Mouse (Mus musculus) liver, embryonic 11.5 days (tissue): ENCODE data around the gene Armh3. TPM values are rescaled to one million over a fixed set of nuclear protein-coding genes. Genes with fewer than 3 reads are reported as not detected.
"Not testable (repeated sequence)": the region's sequence is repeated elsewhere in the genome, so short reads cannot be mapped to it uniquely, and the experiment has no call there.

Source experiments
- ATAC-seq: fragments of 200-750 bp; cut with Nextera tagmentation; replicated peaks from 2 replicates; pipeline ENCODE4 v1.8.0; 2017; ENCODE audit warnings: moderate number of reproducible peaks, mild to moderate bottlenecking, moderate TSS enrichment, moderate library complexity; ENCODE audit not compliant: low FRiP score
- DNase-seq: peaks from one replicate; pipeline ENCODE4 v3.0.0-alpha.2; 2017; ENCODE audit warnings: low spot score
- H3K27ac ChIP-seq: fragments of 300-500 bp; sonication (generic); 2 replicates; pipeline ENCODE4 v1.5.1; 2014; ENCODE audit warnings: mild to moderate bottlenecking, low read depth, low read length, control low read depth
- H3K27me3 ChIP-seq: fragments of 300-500 bp; sonication (generic); replicated peaks from 2 replicates; pipeline ENCODE4 v1.6.1; 2014; ENCODE audit warnings: low read length, mixed read lengths; ENCODE audit not compliant: control insufficient read depth, insufficient read depth
- H3K36me3 ChIP-seq: fragments of 300-500 bp; sonication (generic); 2 replicates; pipeline ENCODE4 v1.6.1; 2014; ENCODE audit warnings: mild to moderate bottlenecking, low read length, moderate library complexity, mixed read lengths; ENCODE audit not compliant: control insufficient read depth, insufficient read depth
- H3K4me1 ChIP-seq: fragments of 300-500 bp; sonication (generic); replicated peaks from 2 replicates; pipeline ENCODE4 v1.6.1; 2014; ENCODE audit warnings: low read length, mixed read lengths; ENCODE audit not compliant: control insufficient read depth, insufficient read depth
- H3K4me2 ChIP-seq: fragments of 300-500 bp; sonication (generic); 2 replicates; pipeline ENCODE4 v1.6.1; 2014; ENCODE audit warnings: mild to moderate bottlenecking, control low read depth, moderate library complexity
- H3K4me3 ChIP-seq: fragments of 300-500 bp; sonication (generic); 2 replicates; pipeline ENCODE4 v1.5.1; 2014; ENCODE audit warnings: low read depth, low read length, control low read depth
- H3K9ac ChIP-seq: fragments of 300-500 bp; sonication (generic); 2 replicates; pipeline ENCODE4 v1.6.1; 2014; ENCODE audit warnings: low read depth, low read length, control low read depth
- H3K9me3 ChIP-seq: fragments of 300-500 bp; sonication (generic); 2 replicates; pipeline ENCODE4 v1.6.1; 2016; ENCODE audit warnings: low read length, inconsistent platforms, mixed read lengths; ENCODE audit not compliant: control insufficient read depth
- WGBS: fragments of 180-500 bp; shearing (Covaris S2); extraction: QIAGEN DNeasy Blood & Tissue Kit; methylation state at CpG from one replicate; pipeline ENCODE4 v1.1.7; 2014; 5-methylcytosine and 5-hydroxymethylcytosine counted together
- polyA plus RNA-seq: library from polyadenylated mRNA; unstranded; fragments of >200 nt; fragmentation: Nextera tagmentation; extraction: Ambion mirVana; gene quantifications from 2 replicates; pipeline ENCODE4 v1.2.1, GENCODE M21; 2014

Armh3 gene
- polyA plus RNA-seq, 1 experiment from 2014 or later = 9.2 TPM

DNA sequence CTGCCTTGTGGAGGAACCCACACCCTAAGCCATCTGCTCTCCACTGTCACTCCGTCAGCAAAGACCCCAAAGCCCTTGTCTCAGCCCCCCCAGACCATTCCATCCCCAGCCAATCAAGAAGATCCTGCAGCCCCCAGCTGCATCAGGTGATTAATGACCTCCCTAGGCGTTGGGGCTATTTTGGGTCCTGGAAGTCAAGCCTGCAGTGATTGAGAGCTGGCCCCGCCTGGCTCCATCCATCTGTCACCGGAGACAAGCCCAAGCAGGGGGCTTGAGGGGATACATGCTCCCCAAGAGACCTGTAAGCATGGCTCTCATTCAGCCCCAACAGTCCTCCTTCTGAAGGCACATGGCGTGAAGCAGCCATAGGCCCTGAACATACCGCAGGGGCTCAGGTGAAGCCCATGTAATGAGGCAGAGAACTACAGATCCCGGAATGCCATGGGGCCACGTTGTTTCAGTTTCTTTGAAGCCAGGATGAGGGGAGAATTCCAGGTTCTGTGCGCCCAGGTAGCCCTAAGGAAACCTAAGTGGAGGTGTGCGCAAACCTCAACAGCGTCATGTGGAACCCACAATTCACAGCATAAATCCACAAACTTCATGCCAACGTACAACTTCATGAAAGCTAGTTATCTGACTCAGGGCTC is 187.1 kb downstream of the Armh3 start:
- 54% methylated on average over 12 of the region's 12 CpGs for WGBS
- Histone ChIP-seq H3K27me3 (peaks cover 23% of the 10 kb centered on the region), H3K4me3 (no peak overlapping the region), H3K9ac (no peak overlapping the region), H3K27ac (no peak overlapping the region), H3K9me3 (no peaks in the 10 kb centered on the region), H3K36me3 (no peaks in the 10 kb centered on the region), H3K4me1 (peaks cover 16% of the 10 kb centered on the region), H3K4me2 (no peak overlapping the region)
- ATAC-seq = no peak
- DNase-seq = no peak

DNA sequence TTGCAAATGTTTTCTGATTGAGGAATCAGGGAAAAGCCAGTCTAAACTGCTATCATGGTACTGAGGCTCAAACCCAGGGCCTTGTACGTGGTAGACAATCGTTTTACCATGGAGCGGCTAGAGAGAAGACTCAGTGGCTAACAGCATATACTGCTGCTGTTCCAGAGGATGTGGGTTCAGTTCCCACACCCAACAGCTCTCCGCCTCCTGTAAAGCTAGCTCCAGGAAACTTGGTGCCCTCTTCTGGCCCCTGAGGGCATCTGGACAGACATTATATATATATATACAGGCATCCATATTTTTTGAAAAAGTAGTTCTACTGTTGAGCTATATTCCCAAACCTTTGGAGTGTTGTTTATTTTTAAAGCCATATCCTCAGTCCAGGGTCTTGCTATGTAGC is 190.6 kb downstream of the Armh3 start:
- Histone ChIP-seq H3K9me3 (no peaks in the 10 kb centered on the region), H3K27me3 (0 out of 2 replicates have a peak, but pooled peaks cover 6% of the 10 kb centered on the region), H3K36me3 (no peaks in the 10 kb centered on the region), H3K4me1 (peaks cover 27% of the 10 kb centered on the region), H3K9ac (no peak overlapping the region), H3K27ac (no peak overlapping the region), H3K4me3 (no peak overlapping the region), H3K4me2 (no peak overlapping the region)
- 86% methylated on average over 4 of the region's 4 CpGs for WGBS
- DNase-seq = no peak
- no peak for ATAC-seq

DNA sequence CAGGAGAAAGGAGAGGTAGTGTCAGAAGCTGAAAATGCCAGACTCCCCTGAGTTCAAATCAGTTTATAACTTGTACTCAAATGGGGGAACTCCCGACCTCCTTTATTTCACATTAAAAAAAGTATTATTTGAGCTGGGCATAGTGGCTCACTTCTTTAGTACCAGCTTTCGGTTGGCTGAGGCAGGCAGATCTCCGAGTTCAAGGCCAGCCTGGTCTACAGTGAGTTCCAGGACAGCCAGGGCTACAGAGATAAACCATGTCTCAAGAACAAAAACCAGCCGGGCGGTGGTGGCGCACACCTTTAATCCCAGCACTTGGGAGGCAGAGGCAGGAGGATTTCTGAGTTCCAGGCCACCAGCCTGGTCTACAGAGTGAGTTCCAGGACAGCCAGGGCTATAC is 192.5 kb downstream of the Armh3 start:
- H3K36me3 ChIP-seq, H3K9ac ChIP-seq, H3K27me3 ChIP-seq, DNase-seq, H3K27ac ChIP-seq, H3K4me3 ChIP-seq, ATAC-seq, H3K4me2 ChIP-seq, H3K9me3 ChIP-seq: not testable (repeated sequence)
- H3K4me1 ChIP-seq = peaks cover 22% of the 10 kb centered on the region
- WGBS = 89% methylated on average over 6 of the region's 6 CpGs

DNA sequence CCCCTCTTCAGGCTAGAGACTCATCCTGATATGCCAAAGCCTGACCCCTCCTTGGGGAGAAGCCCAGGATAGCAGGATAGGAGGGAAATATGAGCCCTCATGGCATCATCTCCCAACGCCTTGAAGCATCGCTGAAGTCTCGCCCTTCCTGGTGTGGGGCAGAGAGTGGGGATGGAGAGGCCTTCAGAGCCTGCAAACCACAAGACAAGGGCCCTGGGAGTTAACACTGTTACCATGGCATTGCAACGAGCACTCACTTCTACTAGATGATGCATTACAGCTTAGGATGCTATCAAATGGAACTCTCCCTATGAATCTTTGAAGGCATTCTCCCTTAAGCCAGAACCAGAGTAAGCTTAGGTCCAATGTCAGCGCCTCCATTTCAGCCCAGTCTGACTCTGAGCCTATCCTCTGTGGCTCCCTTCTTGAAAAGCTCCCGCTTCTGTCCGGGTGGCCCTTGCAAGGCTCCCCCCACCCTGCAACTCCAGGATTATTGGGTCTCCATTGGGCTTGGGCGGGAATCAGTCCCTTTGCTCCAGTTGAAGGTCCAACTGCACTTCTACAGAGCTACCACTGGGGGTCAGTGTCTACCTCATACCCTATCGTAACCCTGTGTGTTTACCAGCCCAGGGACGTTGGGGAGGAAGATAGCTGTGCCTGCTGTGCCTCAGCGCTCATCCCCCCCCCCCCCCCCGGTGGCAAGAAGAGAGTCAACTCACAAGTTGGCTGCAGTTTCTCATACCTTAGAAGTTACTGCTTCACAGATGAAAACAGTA is 193.5 kb downstream of the Armh3 start:
- H3K4me2 ChIP-seq = peak overlapping the region; percentile 24; the same call in 1 of the 2 replicates
- DNase-seq = peak; percentile 52
- H3K36me3 ChIP-seq = no peaks in the 10 kb centered on the region
- H3K4me1 ChIP-seq = peaks cover 22% of the 10 kb centered on the region
- no peak overlapping the region for H3K4me3 ChIP-seq
- no peaks in the 10 kb centered on the region for H3K9me3 ChIP-seq
- 21% methylated on average over 12 of the region's 12 CpGs for WGBS
- no peak overlapping the region for H3K9ac ChIP-seq
- no peaks in the 10 kb centered on the region for H3K27me3 ChIP-seq
- no peak overlapping the region for H3K27ac ChIP-seq
- peak; percentile 58 for ATAC-seq

DNA sequence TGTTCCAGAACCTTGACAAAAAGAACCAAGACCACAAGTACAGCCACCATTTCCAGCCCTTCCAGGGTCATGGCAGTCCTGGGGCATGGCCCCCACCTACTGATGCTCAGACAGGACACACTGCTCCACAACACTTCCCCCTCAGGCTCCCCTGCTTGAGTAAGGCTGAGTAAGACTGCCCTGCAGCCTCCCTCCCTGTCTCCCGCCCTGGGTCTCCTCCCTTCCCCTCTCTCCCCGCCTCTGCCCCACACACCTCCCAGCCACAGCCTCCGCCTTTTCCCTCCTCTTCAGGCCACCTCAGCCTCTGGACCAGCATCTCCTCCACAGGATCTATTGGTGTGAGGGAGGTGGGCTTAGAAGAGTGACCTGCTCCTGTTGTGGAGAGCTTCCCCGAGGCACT is 194.9 kb downstream of the Armh3 start:
- 28% methylated on average over 4 of the region's 4 CpGs for WGBS
- no peaks in the 10 kb centered on the region for H3K9me3 ChIP-seq
- DNase-seq (no peak), ATAC-seq (0 out of 2 replicates have a peak, but pooled peaks have one; percentile 52)
- H3K27me3 ChIP-seq = no peaks in the 10 kb centered on the region
- peak overlapping the region; percentile 23; the same call in 1 of the 2 replicates for H3K9ac ChIP-seq
- H3K4me1 ChIP-seq = peaks cover 22% of the 10 kb centered on the region
- no peak overlapping the region for H3K4me3 ChIP-seq
- no peaks in the 10 kb centered on the region for H3K36me3 ChIP-seq
- no peak overlapping the region; the same call in 1 of the 2 replicates for H3K27ac ChIP-seq
- peak overlapping the region; percentile 54 for H3K4me2 ChIP-seq

DNA sequence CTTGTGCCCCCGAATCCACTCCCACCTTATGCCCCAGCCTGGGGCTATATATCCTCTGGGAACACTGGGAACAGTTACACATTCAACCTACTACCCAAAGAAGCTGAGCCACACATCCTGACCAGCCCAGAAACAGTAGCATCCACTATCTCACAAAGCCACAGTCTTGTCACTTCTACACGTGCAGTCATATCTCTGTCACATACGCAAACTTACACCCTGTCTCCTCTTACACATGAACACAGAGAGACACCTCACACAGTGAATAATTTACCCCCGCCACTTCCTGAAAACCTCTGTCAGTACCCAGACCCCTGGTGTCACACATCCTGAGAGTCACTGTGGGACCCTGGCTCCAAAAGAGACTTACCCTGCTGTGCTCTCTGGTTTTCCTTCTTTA is 195.6 kb downstream of the Armh3 start:
- 36% methylated on average over 4 of the region's 4 CpGs for WGBS
- peak overlapping the region; percentile 13; the same call in 1 of the 2 replicates for H3K4me3 ChIP-seq
- DNase-seq (no peak), ATAC-seq (peak; percentile 89)
- 0 out of 2 replicates have a peak, but pooled peaks cover 2% of the 10 kb centered on the region for H3K9me3 ChIP-seq
- no peaks in the 10 kb centered on the region for H3K36me3 ChIP-seq
- H3K27me3 ChIP-seq = no peaks in the 10 kb centered on the region
- peaks cover 22% of the 10 kb centered on the region for H3K4me1 ChIP-seq
- H3K4me2 ChIP-seq = peak overlapping the region; percentile 54
- H3K27ac ChIP-seq = peak overlapping the region; percentile 68; the same call in 1 of the 2 replicates
- H3K9ac ChIP-seq = peak overlapping the region; percentile 23; the same call in 1 of the 2 replicates

DNA sequence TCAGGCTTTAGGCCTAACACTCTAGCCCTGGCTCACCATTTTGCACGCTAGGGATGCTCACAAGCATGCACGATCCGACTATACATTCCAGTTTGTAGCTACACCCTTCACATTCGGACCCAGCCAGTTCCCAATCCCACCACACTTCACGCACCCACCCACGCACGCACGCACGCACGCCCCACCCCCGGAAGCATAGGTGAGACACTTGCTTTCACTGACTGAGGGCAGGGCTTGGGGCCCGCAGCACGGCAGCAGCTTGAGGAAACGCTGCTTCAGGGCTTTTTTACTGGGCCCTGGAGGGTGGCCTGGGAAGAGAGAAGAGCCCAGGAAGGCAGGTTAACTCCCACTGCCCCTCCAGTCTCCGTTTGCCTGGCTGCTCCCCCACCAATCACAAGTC is 201.4 kb downstream of the Armh3 start:
- H3K4me2 ChIP-seq = no peak overlapping the region
- ATAC-seq = no peak
- 0 out of 2 replicates have a peak, but pooled peaks cover 2% of the 10 kb centered on the region for H3K9me3 ChIP-seq
- H3K4me3 ChIP-seq = no peak overlapping the region
- DNase-seq = no peak
- WGBS = 75% methylated on average over 15 of the region's 15 CpGs
- H3K36me3 ChIP-seq = no peaks in the 10 kb centered on the region
- H3K4me1 ChIP-seq = peaks cover 4% of the 10 kb centered on the region
- no peak overlapping the region for H3K27ac ChIP-seq
- H3K27me3 ChIP-seq = no peaks in the 10 kb centered on the region
- no peak overlapping the region for H3K9ac ChIP-seq

DNA sequence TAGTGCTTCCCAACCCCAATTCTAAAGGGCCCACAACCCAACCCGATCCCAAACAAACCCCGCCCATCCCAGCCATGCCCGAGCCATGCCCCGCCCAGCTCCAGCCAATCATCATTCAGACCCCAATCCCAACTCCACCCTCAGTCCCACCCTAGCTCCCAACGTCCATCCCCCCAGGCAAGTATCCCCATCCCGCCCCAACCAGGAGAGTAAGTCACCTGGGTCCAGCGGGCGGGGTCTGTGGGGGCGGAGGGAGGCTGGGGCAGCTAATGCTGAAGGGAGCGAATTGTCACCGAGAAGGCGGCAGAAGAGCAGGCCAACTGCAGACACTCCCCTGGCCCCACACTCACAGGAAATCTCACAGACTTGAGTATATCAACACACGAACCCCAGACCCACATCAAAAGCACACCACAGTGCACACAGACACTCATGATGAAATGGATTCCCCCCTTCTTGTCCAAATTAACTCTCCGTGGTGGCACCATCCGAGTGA is 202.2 kb downstream of the Armh3 start:
- ATAC-seq = peak; percentile 66

More for the DNA sequence above, 202.2 kb downstream of the Armh3 start:
- no peak overlapping the region for H3K9ac ChIP-seq
- peaks cover 4% of the 10 kb centered on the region for H3K4me1 ChIP-seq
- 16% methylated on average over 15 of the region's 15 CpGs for WGBS
- no peaks in the 10 kb centered on the region for H3K36me3 ChIP-seq
- peak overlapping the region; percentile 30; the same call in 1 of the 2 replicates for H3K4me3 ChIP-seq
- no peak overlapping the region for H3K27ac ChIP-seq
- 0 out of 2 replicates have a peak, but pooled peaks cover 2% of the 10 kb centered on the region for H3K9me3 ChIP-seq
- no peaks in the 10 kb centered on the region for H3K27me3 ChIP-seq
- peak; percentile 59 for DNase-seq
- peak overlapping the region; percentile 64 for H3K4me2 ChIP-seq
